Mouse (Mus musculus): ENCODE measurements around the gene Cabp4. TPM values are rescaled to one million over a fixed set of nuclear protein-coding genes. Genes with fewer than 3 reads are reported as not detected.

Cabp4 gene
- total and polyA plus RNA-seq, 3 experiments = 2.8 to 11.8 (median 6.4) TPM

DNA sequence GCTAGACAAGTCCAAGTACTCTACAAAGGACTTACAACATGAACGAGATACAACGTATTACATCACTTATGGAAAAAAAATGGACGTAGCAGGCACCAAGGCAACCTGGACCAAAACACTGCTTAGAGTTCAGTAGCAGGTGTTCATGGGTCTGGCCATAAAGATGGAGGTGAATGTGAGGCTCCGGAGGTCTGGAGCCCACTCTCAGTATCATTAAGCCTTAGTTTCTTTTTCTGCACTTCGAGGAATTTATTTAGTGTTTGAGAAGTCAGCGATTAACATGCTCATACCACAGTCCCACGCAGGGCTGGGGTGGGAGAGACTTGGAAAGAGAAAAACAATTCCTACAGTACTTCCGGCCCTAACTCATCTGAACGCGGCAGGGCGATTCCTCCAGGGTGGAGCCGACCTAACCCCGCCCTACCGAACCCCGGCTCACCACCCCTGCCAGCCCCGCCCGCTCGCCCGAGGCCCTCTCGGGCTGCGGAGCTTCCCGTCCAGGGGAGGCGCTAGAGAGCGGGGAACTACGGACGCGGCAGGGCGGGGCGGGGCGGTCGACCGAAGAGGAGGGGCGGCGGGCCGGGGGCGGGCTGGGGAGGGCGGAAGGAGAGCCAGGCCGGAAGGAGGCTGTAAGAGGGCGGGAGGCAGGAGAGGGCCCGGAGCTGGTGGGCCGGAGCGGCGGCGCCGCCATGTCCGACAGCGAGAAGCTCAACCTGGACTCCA, 47.9 kb upstream of the Cabp4 start, which contains the start of gene Ppp1ca (continued):
- peak; percentile 11; the same call in 1 of the 2 replicates for TF ChIP-seq BHLHE40 (IDR thresholded peaks at IDR 0.05; ENCODE audit: low read depth, low read length)
- TF ChIP-seq E2F4 (IDR thresholded peaks at IDR 0.05; ENCODE audit: insufficient replicate concordance, low read depth, low read length) = no peak
- peak in 1 of 2 experiments; percentile 73; a peak in 2 of 4 replicates for TF ChIP-seq CTCF (conservative IDR thresholded peaks at IDR 0.05 in 1 of 2, IDR thresholded peaks at IDR 0.05 in 1 of 2; ENCODE audit: low read depth in 2 of 2, low read length in 2 of 2)
- peak; percentile 72; the same call in 1 of the 2 replicates for TF ChIP-seq SIN3A (IDR thresholded peaks at IDR 0.05; ENCODE audit: low read length)
- TF ChIP-seq KAT2A (IDR thresholded peaks at IDR 0.05; ENCODE audit: insufficient replicate concordance, low read length) = 0 out of 2 replicates have a peak, but pooled peaks have one; percentile 18
- TF ChIP-seq TCF12 (IDR thresholded peaks at IDR 0.05; ENCODE audit: low read depth, low read length) = 0 out of 2 replicates have a peak, but pooled peaks have one; percentile 34
- TF ChIP-seq MAX (IDR thresholded peaks at IDR 0.05; ENCODE audit: low read length) = peak; percentile 32
- 0 out of 2 replicates have a peak, but pooled peaks have one; percentile 24 for TF ChIP-seq NRF1 (IDR thresholded peaks at IDR 0.05; ENCODE audit: low read depth, low read length)
- peak; percentile 80; the same call in 1 of the 2 replicates for TF ChIP-seq ELF1 (IDR thresholded peaks at IDR 0.05; ENCODE audit: low read depth, low read length)
- no peak for TF ChIP-seq USF2 (conservative IDR thresholded peaks at IDR 0.05; ENCODE audit: low read depth, low read length)

DNA sequence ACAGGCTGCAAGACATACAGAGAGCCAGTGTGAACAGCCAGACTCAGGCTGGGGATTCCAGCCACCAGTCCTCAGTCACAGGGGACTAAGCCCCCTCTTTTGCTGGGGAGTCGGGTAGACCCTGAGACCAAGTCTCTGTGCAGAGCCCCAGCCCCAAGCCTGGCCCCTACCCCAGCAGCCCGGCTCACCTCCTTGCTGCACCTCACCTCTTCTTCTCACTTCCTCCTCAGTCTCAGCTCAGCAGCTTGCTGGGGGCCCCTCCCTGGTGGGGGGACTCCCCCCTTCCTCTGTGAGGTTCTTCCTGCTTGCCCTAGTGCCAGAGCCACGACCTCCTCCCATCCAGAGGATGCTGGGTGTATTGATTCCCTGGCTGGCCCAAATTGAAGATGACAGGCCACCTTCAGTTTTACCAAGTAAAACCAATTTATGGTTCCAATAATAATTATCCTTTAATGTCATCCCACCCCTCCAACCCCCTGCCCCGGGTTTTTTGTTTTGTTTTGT, 47.0 kb upstream of the Cabp4 start, which contains the start of gene Tbc1d10c:
Gene Tbc1d10c (minus strand): TSS at position 454 of the 504 bp plus-strand sequence.
- in situ Hi-C loops (cut with MboI; ENCODE audit: low pct_ligation_motif_present, low pct_unique_long_range_greater_than_20kb, low sequenced_read_pairs) = no loop called here
- Histone ChIP-seq H3K9me3 (replicated peaks; ENCODE audit: low read length) (no peaks in the 10 kb centered on the region), H3K36me3 (replicated peaks in 1 of 2; ENCODE audit: control insufficient read depth in 1 of 2, insufficient read depth in 1 of 2, low read length in 1 of 2) (peaks cover 48 to 63% of the 10 kb centered on the region in 2 experiments), H3K4me2 (ENCODE audit: insufficient read depth, low read depth, poor library complexity, severe bottlenecking) (peak within 1 kb of the TSS; percentile 70), H3K4me3 (replicated peaks in 1 of 3; ENCODE audit: low read depth in 2 of 3, low read length in 2 of 3, poor library complexity in 1 of 3) (peak within 1 kb of the TSS; percentile 86 to 89 (median 87)), H3K27ac (ENCODE audit: insufficient read depth, low read depth) (peak within 1 kb of the TSS; percentile 82), H3K4me1 (ENCODE audit: control insufficient read depth in 1 of 2, insufficient read depth in 2 of 2) (peaks cover 19 to 65% of the 10 kb centered on the region in 2 experiments), H3K9ac (ENCODE audit: insufficient read depth, low read depth) (peak within 1 kb of the TSS; percentile 74), H3K27me3 (replicated peaks) (no peaks in the 10 kb centered on the region), H3K79me2 (replicated peaks; ENCODE audit: control insufficient read depth, extremely low read depth, insufficient read depth, poor library complexity, severe bottlenecking) (peaks cover 46% of the 10 kb centered on the region)
- DNase-seq (ENCODE audit: extremely low read depth) = peak; percentile 88
- dilution Hi-C loops (cut with MboI; ENCODE audit: extremely low pct_ligation_motif_present, extremely low pct_unique_long_range_greater_than_20kb, low sequenced_read_pairs) = no loop called here
- TF ChIP-seq MEF2A (IDR thresholded peaks at IDR 0.05; ENCODE audit: borderline replicate concordance, low read depth, low read length) = peak; percentile 69
- TF ChIP-seq JUND (conservative IDR thresholded peaks at IDR 0.05; ENCODE audit: low read depth, low read length) = no peak
- TF ChIP-seq GABPA (IDR thresholded peaks at IDR 0.05; ENCODE audit: insufficient replicate concordance, low read depth, low read length) = no peak
- 0 out of 2 replicates have a peak, but pooled peaks have one; percentile 3 for TF ChIP-seq MAX (IDR thresholded peaks at IDR 0.05; ENCODE audit: low read length)
- TF ChIP-seq PAX5 (IDR thresholded peaks at IDR 0.05; ENCODE audit: low read length) = no peak
- no peak for TF ChIP-seq MAFK (IDR thresholded peaks at IDR 0.05; ENCODE audit: insufficient replicate concordance, low read length)
- TF ChIP-seq HCFC1 (IDR thresholded peaks at IDR 0.05; ENCODE audit: low read depth, low read length) = peak; percentile 30; the same call in 1 of the 2 replicates
- TF ChIP-seq NELFE (IDR thresholded peaks at IDR 0.05; ENCODE audit: low read depth, low read length) = no peak
- TF ChIP-seq ZNF384 (IDR thresholded peaks at IDR 0.05; ENCODE audit: low read depth, low read length) = no peak; the same call in 1 of the 2 replicates
- peak; percentile 63 for TF ChIP-seq POLR2A (IDR thresholded peaks at IDR 0.05; ENCODE audit: low read depth, low read length)
- no peak for TF ChIP-seq ZC3H11A (IDR thresholded peaks at IDR 0.05; ENCODE audit: low read depth, low read length)
- no peak for TF ChIP-seq ZKSCAN1 (IDR thresholded peaks at IDR 0.05; ENCODE audit: borderline replicate concordance, low read depth, low read length)
- peak; percentile 93 for TF ChIP-seq IRF4 (IDR thresholded peaks at IDR 0.05; ENCODE audit: low read depth, low read length)
- no peak for TF ChIP-seq SMC3 (IDR thresholded peaks at IDR 0.05; ENCODE audit: low read depth, low read length)
- TF ChIP-seq USF2 (conservative IDR thresholded peaks at IDR 0.05; ENCODE audit: low read depth, low read length) = no peak
- peak; percentile 47; the same call in 1 of the 2 replicates for TF ChIP-seq ETS1 (conservative IDR thresholded peaks at IDR 0.05; ENCODE audit: low read depth, low read length)
- no peak; the same call in 1 of the 2 replicates for TF ChIP-seq TBP (conservative IDR thresholded peaks at IDR 0.05; ENCODE audit: low read depth, low read length)
- no peak for TF ChIP-seq KAT2A (IDR thresholded peaks at IDR 0.05; ENCODE audit: insufficient replicate concordance, low read length)
- TF ChIP-seq POLR2AphosphoS2 (IDR thresholded peaks at IDR 0.05; ENCODE audit: low read depth, low read length) = no peak
- TF ChIP-seq UBTF (IDR thresholded peaks at IDR 0.05; ENCODE audit: low read depth, low read length) = 0 out of 2 replicates have a peak, but pooled peaks have one; percentile 23
- no peak for TF ChIP-seq ZMIZ1 (IDR thresholded peaks at IDR 0.05; ENCODE audit: low read depth, low read length)
- no peak for TF ChIP-seq USF1 (IDR thresholded peaks at IDR 0.05; ENCODE audit: low read depth, low read length)
- peak; percentile 64; the same call in 1 of the 2 replicates for TF ChIP-seq CHD2 (IDR thresholded peaks at IDR 0.05; ENCODE audit: low read length)
- no peak for TF ChIP-seq CTCF (conservative IDR thresholded peaks at IDR 0.05 in 1 of 2, IDR thresholded peaks at IDR 0.05 in 1 of 2; ENCODE audit: low read depth in 2 of 2, low read length in 2 of 2)
- peak; percentile 98 for TF ChIP-seq MAZ (IDR thresholded peaks at IDR 0.05; ENCODE audit: low read depth, low read length)
- peak; percentile 24; the same call in 1 of the 2 replicates for TF ChIP-seq BHLHE40 (IDR thresholded peaks at IDR 0.05; ENCODE audit: low read depth, low read length)
- peak; percentile 69; the same call in 1 of the 2 replicates for TF ChIP-seq TCF12 (IDR thresholded peaks at IDR 0.05; ENCODE audit: low read depth, low read length)
- TF ChIP-seq MXI1 (IDR thresholded peaks at IDR 0.05; ENCODE audit: low read depth, low read length) = peak; percentile 99
- peak; percentile 81 for TF ChIP-seq ELF1 (IDR thresholded peaks at IDR 0.05; ENCODE audit: low read depth, low read length)
- peak; percentile 80 for TF ChIP-seq EP300 (IDR thresholded peaks at IDR 0.05; ENCODE audit: low read length)

Measured in CH12.LX (cell line).